Mouse (Mus musculus): ENCODE measurements around the gene Dtl. TPM values are rescaled to one million over a fixed set of nuclear protein-coding genes. Genes with fewer than 3 reads are reported as not detected.

Dtl gene
- polyA plus RNA-seq, 1 experiment from 2014 or later = 61.5 TPM

DNA sequence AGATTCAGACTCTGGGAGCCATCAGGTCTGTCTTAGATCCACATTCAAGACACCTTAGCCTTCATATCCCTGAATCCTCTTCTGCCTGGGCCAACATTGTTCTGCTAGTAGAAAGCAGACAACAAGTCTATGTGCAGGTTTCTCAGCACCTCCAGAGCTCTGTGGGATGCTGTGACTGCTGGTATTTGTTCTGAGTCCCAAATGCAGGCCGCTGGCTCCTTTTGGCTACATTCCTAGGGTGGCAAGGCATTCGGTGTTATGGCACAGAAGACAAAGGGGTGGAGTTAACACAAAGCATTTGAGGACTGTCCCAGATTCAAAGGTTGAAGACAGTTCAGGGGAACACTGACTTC lies 81.1 kb downstream of the Dtl start:
- no peak for ATAC-seq (ENCODE audit: insufficient number of reproducible peaks, insufficient read depth, low FRiP score, low read depth)
- no peak overlapping the region for H3K9ac ChIP-seq (replicated peaks; ENCODE audit: low read depth, low read length)
- no peak overlapping the region for H3K27ac ChIP-seq (ENCODE audit: low read length)
- 54% methylated on average over 2 of the region's 2 CpGs for WGBS
- H3K9me3 ChIP-seq (ENCODE audit: control insufficient read depth, low read depth, low read length) = no peaks in the 10 kb centered on the region
- no peak overlapping the region for H3K4me2 ChIP-seq (replicated peaks; ENCODE audit: low read depth, low read length)
- H3K4me3 ChIP-seq (ENCODE audit: low read depth, low read length) = no peak overlapping the region
- H3K36me3 ChIP-seq (ENCODE audit: control insufficient read depth, insufficient read depth, low read length) = no peaks in the 10 kb centered on the region
- peaks cover 11% of the 10 kb centered on the region; the same call in 1 of the 2 replicates for H3K4me1 ChIP-seq (ENCODE audit: control insufficient read depth, insufficient read depth, low read length)
- H3K27me3 ChIP-seq (ENCODE audit: control insufficient read depth, insufficient read depth, low read length) = no peaks in the 10 kb centered on the region

DNA sequence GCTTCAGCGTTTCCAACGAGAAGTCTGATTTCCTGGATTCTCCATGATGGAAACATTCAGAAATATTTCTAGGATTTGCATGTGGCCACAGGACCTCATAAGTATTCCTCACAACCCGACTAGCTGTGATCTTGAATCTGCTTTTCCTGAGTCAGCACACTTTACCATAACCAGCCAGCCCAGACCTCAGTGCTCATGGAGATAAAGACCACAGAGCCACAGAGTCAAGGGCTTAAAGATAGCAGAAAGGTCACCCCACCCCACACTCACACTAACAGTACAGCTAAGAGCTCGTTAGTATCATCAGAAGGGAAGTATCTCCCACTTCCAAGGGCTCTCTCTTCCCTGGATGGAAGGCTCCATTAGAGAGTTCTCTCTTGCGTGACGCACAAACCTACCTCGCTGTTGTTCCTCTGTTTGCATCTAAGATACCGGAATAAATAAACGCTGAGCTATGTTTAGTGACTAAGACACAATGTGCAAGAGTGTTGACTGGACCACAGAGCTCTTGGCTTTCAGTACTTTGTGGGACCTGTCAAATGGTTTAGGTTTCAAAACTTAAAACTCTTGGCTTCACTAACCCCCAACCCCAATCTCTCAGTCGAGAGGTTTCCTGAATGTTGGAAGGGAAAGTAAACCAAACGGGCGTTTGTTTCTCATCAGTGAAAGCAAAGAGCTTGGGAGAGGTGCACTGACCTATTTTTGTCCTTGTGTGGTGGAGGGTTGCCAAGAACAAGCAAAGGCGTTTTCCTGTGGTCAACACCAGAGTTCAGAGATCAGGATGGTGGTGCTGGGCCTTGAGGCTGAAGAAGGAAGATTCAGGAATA lies 81.7 kb downstream of the Dtl start:
- no peaks in the 10 kb centered on the region for H3K27me3 ChIP-seq (ENCODE audit: control insufficient read depth, insufficient read depth, low read length)
- no peak for ATAC-seq (ENCODE audit: insufficient number of reproducible peaks, insufficient read depth, low FRiP score, low read depth)
- WGBS = 71% methylated on average over 13 of the region's 13 CpGs
- H3K27ac ChIP-seq (ENCODE audit: low read length) = no peak overlapping the region
- no peaks in the 10 kb centered on the region for H3K36me3 ChIP-seq (ENCODE audit: control insufficient read depth, insufficient read depth, low read length)
- H3K4me3 ChIP-seq (ENCODE audit: low read depth, low read length) = no peak overlapping the region
- no peak overlapping the region for H3K9ac ChIP-seq (replicated peaks; ENCODE audit: low read depth, low read length)
- H3K9me3 ChIP-seq (ENCODE audit: control insufficient read depth, low read depth, low read length) = no peaks in the 10 kb centered on the region
- H3K4me1 ChIP-seq (ENCODE audit: control insufficient read depth, insufficient read depth, low read length) = peaks cover 11% of the 10 kb centered on the region; the same call in 1 of the 2 replicates
- no peak overlapping the region for H3K4me2 ChIP-seq (replicated peaks; ENCODE audit: low read depth, low read length)

DNA sequence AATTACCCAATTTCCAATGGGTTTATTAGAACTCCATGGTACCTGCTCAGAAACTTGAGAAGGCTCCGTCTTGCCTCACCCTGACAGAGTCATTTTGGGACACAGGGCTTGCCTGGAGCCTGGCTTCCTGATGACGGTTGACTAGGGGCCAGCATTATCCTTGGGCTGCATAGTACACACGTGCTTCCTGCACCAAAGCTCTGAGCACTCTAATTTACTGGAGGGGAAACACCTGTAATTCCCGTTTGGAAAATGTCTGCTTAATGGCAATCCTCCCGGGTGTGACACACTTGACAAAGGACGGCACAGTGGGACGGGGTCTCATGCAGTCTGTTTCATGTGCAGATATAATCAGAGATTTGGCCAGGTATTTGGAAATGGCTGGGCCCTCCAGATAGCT lies 84.9 kb downstream of the Dtl start:
- Histone ChIP-seq H3K27ac (ENCODE audit: low read length) (no peak overlapping the region), H3K9ac (replicated peaks; ENCODE audit: low read depth, low read length) (no peak overlapping the region), H3K4me1 (ENCODE audit: control insufficient read depth, insufficient read depth, low read length) (peaks cover 11% of the 10 kb centered on the region; the same call in 1 of the 2 replicates), H3K4me2 (replicated peaks; ENCODE audit: low read depth, low read length) (no peak overlapping the region), H3K4me3 (ENCODE audit: low read depth, low read length) (no peak overlapping the region), H3K36me3 (ENCODE audit: control insufficient read depth, insufficient read depth, low read length) (no peaks in the 10 kb centered on the region), H3K27me3 (ENCODE audit: control insufficient read depth, insufficient read depth, low read length) (no peaks in the 10 kb centered on the region), H3K9me3 (ENCODE audit: control insufficient read depth, low read depth, low read length) (no peaks in the 10 kb centered on the region)
- WGBS = 53% methylated on average over 7 of the region's 7 CpGs
- no peak for ATAC-seq (ENCODE audit: insufficient number of reproducible peaks, insufficient read depth, low FRiP score, low read depth)

Other genes with a start within 250 kb of the Dtl start
- 22.0 and 22.1 TPM in 2 replicates for gene Tmem206, start 249.6 kb downstream of the Dtl start, polyA plus RNA-seq (2014; fragmentation: Nextera tagmentation; extraction: Ambion mirVana)
- gene Ppp2r5a, start 172.3 kb downstream of the Dtl start, polyA plus RNA-seq (2014; fragmentation: Nextera tagmentation; extraction: Ambion mirVana) = 22.5 and 24.9 TPM in 2 replicates
- 60.6 and 63.4 TPM in 2 replicates for gene Ints7, start 92 bp upstream of the Dtl start, polyA plus RNA-seq (2014; fragmentation: Nextera tagmentation; extraction: Ambion mirVana)
- 23.8 and 26.4 TPM in 2 replicates for gene Lpgat1, start 142.3 kb upstream of the Dtl start, polyA plus RNA-seq (2014; fragmentation: Nextera tagmentation; extraction: Ambion mirVana)
- 26.7 and 31.0 TPM in 2 replicates for gene Nek2, start 245.9 kb upstream of the Dtl start, polyA plus RNA-seq (2014; fragmentation: Nextera tagmentation; extraction: Ambion mirVana)

All from stomach, embryonic 14.5 days (tissue).